Mouse (Mus musculus): ENCODE results near the gene D330045A20Rik. TPM values are rescaled to one million over a fixed set of nuclear protein-coding genes. Genes with fewer than 3 reads are reported as not detected.
A peak's percentile ranks its signal among the peaks of the same experiment; 100 is the strongest.
"Not testable (repeated sequence)": the region's sequence is repeated elsewhere in the genome, so short reads cannot be mapped to it uniquely, and the experiment has no call there.

Gene D330045A20Rik
- polyA plus RNA-seq, 1 experiment from 2014 or later, result 0.07 TPM

GRCm38 (mm10) chrX:139562255-139562924 lies 82.2 kb downstream of the D330045A20Rik start:
- ATAC-seq (no peak), DNase-seq (ENCODE audit: low spot score) (no peak)
- H3K4me2 ChIP-seq (replicated peaks; ENCODE audit: low read depth, low read length), result no peak overlapping the region; the same call in 1 of the 2 replicates

GRCm38 (mm10) chrX:139562925-139563461 lies 82.8 kb downstream of the D330045A20Rik start, which contains the start of gene Rnf128:
Rnf128 (plus strand) TSS chrX:139563316.
- H3K4me3 ChIP-seq (ENCODE audit: low read depth, low read length), result no peak within 1 kb of the TSS
- DNase-seq (ENCODE audit: low spot score) (peak; percentile 33), ATAC-seq (peak; percentile 32; the same call in 1 of the 2 replicates)
- no peaks in the 10 kb centered on the region for H3K36me3 ChIP-seq (ENCODE audit: insufficient read depth, low read length)
- no peak for TF ChIP-seq EP300 (IDR thresholded peaks at IDR 0.05)
- TF ChIP-seq CTCF (IDR thresholded peaks at IDR 0.05), result no peak
- 50% methylated on average over 8 of the region's 8 CpGs for WGBS
- no peaks in the 10 kb centered on the region for H3K9me3 ChIP-seq (ENCODE audit: low read length)
- H3K4me2 ChIP-seq (replicated peaks; ENCODE audit: low read depth, low read length), result no peak within 1 kb of the TSS; the same call in 1 of the 2 replicates
- no peaks in the 10 kb centered on the region for H3K27me3 ChIP-seq (replicated peaks; ENCODE audit: insufficient read depth, low read length)
- no peak within 1 kb of the TSS for H3K27ac ChIP-seq (ENCODE audit: low read length)
- H3K9ac ChIP-seq (replicated peaks; ENCODE audit: low read depth), result no peak within 1 kb of the TSS
- H3K4me1 ChIP-seq (ENCODE audit: insufficient read depth, low read depth, low read length), result no peaks in the 10 kb centered on the region

More at GRCm38 (mm10) chrX:139562255-139562924, 82.2 kb downstream of the D330045A20Rik start:
- Histone ChIP-seq H3K9me3 (ENCODE audit: low read length) (no peaks in the 10 kb centered on the region), H3K9ac (replicated peaks; ENCODE audit: low read depth) (no peak overlapping the region), H3K36me3 (ENCODE audit: insufficient read depth, low read length) (no peaks in the 10 kb centered on the region), H3K27ac (ENCODE audit: low read length) (no peak overlapping the region), H3K4me3 (ENCODE audit: low read depth, low read length) (no peak overlapping the region), H3K27me3 (replicated peaks; ENCODE audit: insufficient read depth, low read length) (no peaks in the 10 kb centered on the region), H3K4me1 (ENCODE audit: insufficient read depth, low read depth, low read length) (no peaks in the 10 kb centered on the region)
- TF ChIP-seq EP300 (IDR thresholded peaks at IDR 0.05), result no peak
- TF ChIP-seq CTCF (IDR thresholded peaks at IDR 0.05), result no peak
- 45% methylated on average over 5 of the region's 5 CpGs for WGBS

- H3K9me3 ChIP-seq (ENCODE audit: low read length), result no peaks in the 10 kb centered on the region
- no peak overlapping the region for H3K27ac ChIP-seq (ENCODE audit: low read length)
- 67% methylated on average over 3 of the region's 3 CpGs for WGBS
- no peaks in the 10 kb centered on the region for H3K36me3 ChIP-seq (ENCODE audit: insufficient read depth, low read length)
- TF ChIP-seq EP300 (IDR thresholded peaks at IDR 0.05) (no peak), CTCF (IDR thresholded peaks at IDR 0.05) (no peak)
- peak; percentile 5 for DNase-seq (ENCODE audit: low spot score)
- no peak overlapping the region for H3K4me2 ChIP-seq (replicated peaks; ENCODE audit: low read depth, low read length)
- no peak for ATAC-seq
- H3K27me3 ChIP-seq (replicated peaks; ENCODE audit: insufficient read depth, low read length), result no peaks in the 10 kb centered on the region
- no peaks in the 10 kb centered on the region for H3K4me1 ChIP-seq (ENCODE audit: insufficient read depth, low read depth, low read length)
- H3K9ac ChIP-seq (replicated peaks; ENCODE audit: low read depth), result no peak overlapping the region
- no peak overlapping the region for H3K4me3 ChIP-seq (ENCODE audit: low read depth, low read length)
Observed at GRCm38 (mm10) chrX:139570054-139570453, 89.9 kb downstream of the D330045A20Rik start.

DNA sequence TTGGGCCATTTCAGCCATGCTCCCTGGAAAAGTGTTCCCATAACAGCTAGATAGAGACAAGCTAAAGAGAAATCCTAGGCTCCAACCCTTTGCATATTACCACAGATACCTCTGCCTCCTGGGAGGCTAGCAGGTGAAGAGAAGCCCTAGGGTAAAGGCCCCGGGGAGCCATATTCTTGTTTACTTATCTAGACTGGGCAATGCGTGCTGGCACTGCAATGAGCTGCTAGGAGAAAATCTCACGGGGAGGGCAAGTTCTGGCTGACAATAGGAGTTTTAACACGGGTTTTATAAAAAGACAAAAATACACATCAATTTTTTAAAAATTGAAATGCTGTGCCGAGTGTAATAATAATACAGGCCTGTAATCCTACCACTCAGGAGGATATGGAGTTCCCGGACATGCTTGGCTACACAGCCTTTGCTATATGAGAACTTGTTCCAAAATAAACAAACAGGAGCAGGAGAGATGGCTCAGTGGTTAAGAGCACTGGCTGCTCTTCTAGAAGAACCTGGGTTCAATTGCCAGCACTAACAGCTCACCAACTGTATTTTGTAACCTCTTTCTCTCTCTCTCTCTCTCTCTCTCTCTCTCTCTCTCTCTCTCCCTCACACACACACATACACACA lies 98.6 kb downstream of the D330045A20Rik start:
- Histone ChIP-seq H3K4me1 (ENCODE audit: insufficient read depth, low read depth, low read length) (no peaks in the 10 kb centered on the region), H3K9me3 (ENCODE audit: low read length) (no peaks in the 10 kb centered on the region), H3K4me3 (ENCODE audit: low read depth, low read length) (no peak overlapping the region), H3K27ac (ENCODE audit: low read length) (no peak overlapping the region), H3K27me3 (replicated peaks; ENCODE audit: insufficient read depth, low read length) (no peaks in the 10 kb centered on the region), H3K9ac (replicated peaks; ENCODE audit: low read depth) (no peak overlapping the region), H3K4me2 (replicated peaks; ENCODE audit: low read depth, low read length) (no peak overlapping the region), H3K36me3 (ENCODE audit: insufficient read depth, low read length) (no peaks in the 10 kb centered on the region)
- ATAC-seq (no peak), DNase-seq (ENCODE audit: low spot score) (no peak)
- no peak for TF ChIP-seq EP300 (IDR thresholded peaks at IDR 0.05)
- TF ChIP-seq CTCF (IDR thresholded peaks at IDR 0.05), result no peak
- 50% methylated on average over 6 of the region's 6 CpGs for WGBS

DNA sequence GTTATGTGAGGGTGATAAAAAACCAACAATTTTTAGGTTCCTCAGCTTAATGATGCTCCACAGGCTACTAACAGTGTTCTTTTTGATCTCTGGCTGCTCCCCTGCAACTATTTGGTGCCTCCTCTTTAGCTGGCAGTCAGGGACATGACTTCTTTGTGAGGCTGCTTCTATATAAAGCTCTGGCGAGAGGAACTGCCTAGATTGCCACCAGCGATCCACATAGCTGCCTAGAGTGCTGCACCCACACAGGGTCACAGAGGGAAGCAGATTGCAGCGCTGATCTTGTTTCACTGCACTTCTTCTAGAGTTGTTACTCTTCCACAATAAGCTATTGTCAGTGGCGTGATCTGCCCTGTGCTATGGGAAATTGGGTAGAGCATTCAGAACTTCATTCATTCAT lies 103.4 kb downstream of the D330045A20Rik start:
- no peaks in the 10 kb centered on the region for H3K9me3 ChIP-seq (ENCODE audit: low read length)
- no peak overlapping the region for H3K4me2 ChIP-seq (replicated peaks; ENCODE audit: low read depth, low read length)
- no peaks in the 10 kb centered on the region for H3K4me1 ChIP-seq (ENCODE audit: insufficient read depth, low read depth, low read length)
- TF ChIP-seq EP300 (IDR thresholded peaks at IDR 0.05) (no peak), CTCF (IDR thresholded peaks at IDR 0.05) (no peak)
- no peak overlapping the region for H3K27ac ChIP-seq (ENCODE audit: low read length)
- no peaks in the 10 kb centered on the region for H3K27me3 ChIP-seq (replicated peaks; ENCODE audit: insufficient read depth, low read length)
- 42% methylated on average over 4 of the region's 4 CpGs for WGBS
- H3K4me3 ChIP-seq (ENCODE audit: low read depth, low read length), result no peak overlapping the region
- no peak for ATAC-seq
- H3K9ac ChIP-seq (replicated peaks; ENCODE audit: low read depth), result no peak overlapping the region
- H3K36me3 ChIP-seq (ENCODE audit: insufficient read depth, low read length), result no peaks in the 10 kb centered on the region
- no peak for DNase-seq (ENCODE audit: low spot score)

GRCm38 (mm10) chrX:139586676-139587075 lies 106.5 kb downstream of the D330045A20Rik start:
- not testable (repeated sequence) for H3K9ac ChIP-seq (replicated peaks; ENCODE audit: low read depth); ATAC-seq; DNase-seq (ENCODE audit: low spot score); H3K27ac ChIP-seq (ENCODE audit: low read length); H3K4me2 ChIP-seq (replicated peaks; ENCODE audit: low read depth, low read length); H3K4me3 ChIP-seq (ENCODE audit: low read depth, low read length); H3K36me3 ChIP-seq (ENCODE audit: insufficient read depth, low read length); H3K9me3 ChIP-seq (ENCODE audit: low read length); H3K4me1 ChIP-seq (ENCODE audit: insufficient read depth, low read depth, low read length); H3K27me3 ChIP-seq (replicated peaks; ENCODE audit: insufficient read depth, low read length)
- WGBS, result 50% methylated on average over 2 of the region's 2 CpGs

Measured in lung, postnatal 0 days (tissue).